Mouse (Mus musculus) adrenal gland, adult 8-10 months (tissue): ENCODE results near the gene Cav2. TPM values are rescaled to one million over a fixed set of nuclear protein-coding genes. Genes with fewer than 3 reads are reported as not detected.

Source experiments
- DNase-seq: peaks from one replicate; pipeline ENCODE4 v3.0.0; 2022
- total RNA-seq, 4 experiments: library from RNA; stranded (reverse); gene quantifications; 2 replicates each; pipeline ENCODE4 v1.2.4; 2022

Gene Cav2
- total RNA-seq, 4 experiments from 2014 or later, result 25.9 to 77.7 (median 31.4) TPM

- DNase-seq, result no peak
These were observed 33.3 kb downstream of the Cav2 start for GRCm38 (mm10) chr6:17314241-17314640.

- no peak for DNase-seq
These were observed 34.0 kb downstream of the Cav2 start for GRCm38 (mm10) chr6:17314659-17315616.

DNA sequence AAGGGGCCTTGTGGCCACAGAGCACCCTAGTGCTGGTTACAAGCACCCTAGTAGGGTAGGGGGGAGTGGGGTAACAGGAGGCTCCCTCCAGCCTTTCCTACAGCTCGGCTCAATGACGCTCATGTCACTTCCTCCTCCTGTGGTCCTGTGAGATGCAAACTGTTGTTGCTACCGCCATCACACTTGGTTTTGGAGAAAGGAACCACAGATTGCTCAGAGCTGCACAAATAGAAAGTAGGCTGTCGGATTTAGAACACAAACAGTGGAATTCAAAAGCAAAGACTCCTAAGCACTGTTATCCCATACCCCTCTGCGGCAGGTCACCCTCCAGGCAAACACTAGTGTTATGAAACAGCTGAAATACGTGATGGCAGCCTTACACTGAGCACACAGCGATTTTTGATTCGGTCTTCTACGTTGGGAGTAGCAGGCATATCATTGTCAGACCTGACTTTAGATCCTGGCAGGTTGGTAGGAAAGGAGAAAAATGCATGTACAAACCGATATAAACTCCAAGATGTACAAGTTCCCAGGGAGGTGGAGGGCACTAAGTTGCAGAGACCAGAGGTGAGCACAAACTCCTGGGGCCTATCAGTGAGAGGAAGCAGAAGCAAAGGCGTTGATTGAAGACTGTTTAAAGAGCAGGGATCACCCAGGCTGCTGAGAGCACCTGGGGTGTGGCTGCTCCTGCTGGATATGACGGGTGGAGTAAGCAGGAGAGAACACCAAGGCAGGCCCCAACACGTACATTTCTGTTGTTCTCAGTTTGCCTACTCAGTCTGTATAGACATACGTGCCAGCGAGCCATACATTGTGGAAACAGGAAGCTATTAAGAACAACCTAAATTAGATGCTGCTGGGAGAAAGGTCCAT, 35.5 kb downstream of the Cav2 start:
- no peak for DNase-seq

- no peak for DNase-seq
These were observed 36.2 kb downstream of the Cav2 start for GRCm38 (mm10) chr6:17317167-17317524.

DNA sequence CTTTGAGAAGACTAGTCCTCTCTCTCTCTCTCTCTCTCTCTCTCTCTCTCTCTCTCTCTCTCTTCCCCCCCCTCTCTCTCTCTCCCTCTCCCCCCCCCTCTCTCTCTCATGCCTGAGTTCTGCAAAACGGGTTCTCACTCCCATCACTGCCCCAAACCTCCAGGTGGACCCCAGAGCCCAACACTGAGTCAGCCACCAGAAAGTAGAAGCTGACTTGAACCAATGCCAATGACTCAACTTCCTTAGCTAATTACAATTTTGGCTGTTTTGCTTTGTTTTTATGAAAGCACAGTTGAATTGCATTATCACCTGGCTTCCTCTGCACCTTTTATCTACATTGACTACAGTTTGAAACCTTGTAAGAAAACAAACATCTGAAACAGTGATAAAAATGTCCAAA, 37.0 kb downstream of the Cav2 start:
- no peak for DNase-seq

DNA sequence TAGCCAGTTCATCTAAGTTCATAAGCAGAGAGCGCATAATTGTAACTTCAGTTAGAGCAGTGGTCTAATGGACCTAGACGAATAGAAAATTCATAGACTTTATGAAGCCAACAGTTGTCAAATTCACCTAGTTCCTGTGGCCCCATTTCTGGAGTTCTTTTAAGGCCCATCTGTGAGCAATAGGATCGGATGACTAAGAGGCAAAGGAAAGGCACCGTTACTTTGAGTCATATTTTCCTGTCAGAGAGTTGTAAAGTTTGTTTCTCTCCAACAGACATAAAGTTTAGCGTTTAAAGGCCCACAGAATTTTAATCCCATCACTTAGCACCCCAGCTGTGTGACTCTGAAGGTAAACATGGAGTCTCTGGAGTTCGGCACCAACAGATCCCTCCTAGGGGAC, 41.0 kb downstream of the Cav2 start:
- no peak for DNase-seq

- no peak for DNase-seq
These were observed 46.2 kb downstream of the Cav2 start for GRCm38 (mm10) chr6:17327216-17327615.

GRCm38 (mm10) chr6:17329801-17330200, 48.8 kb downstream of the Cav2 start:
- no peak for DNase-seq

GRCm38 (mm10) chr6:17337724-17338123, 56.7 kb downstream of the Cav2 start:
- DNase-seq, result no peak

Other genes starting within 250 kb of the Cav2 start
- gene Tes, start 216.0 kb upstream of the Cav2 start, total RNA-seq, result 10 to 100 TPM in 1 of 4 experiments, 1 to 10 TPM in 3; 6.7 to 10.4 (median 7.9) TPM
- gene Cav1, start 25.1 kb downstream of the Cav2 start, total RNA-seq, result 100 to 1,000 TPM in 2 of 4 experiments, 10 to 100 TPM in 2; 72.1 to 307 (median 103) TPM
- 1 to 10 TPM; 3.7 to 6.5 (median 5.5) TPM for gene Met, start 182.6 kb downstream of the Cav2 start, total RNA-seq